Mouse (Mus musculus): ENCODE results near the gene Mtf1. TPM values are rescaled to one million over a fixed set of nuclear protein-coding genes. Genes with fewer than 3 reads are reported as not detected.

The Mtf1 gene
- 20.4 and 22.7 TPM in 2 replicates for total RNA-seq (2017)

DNA sequence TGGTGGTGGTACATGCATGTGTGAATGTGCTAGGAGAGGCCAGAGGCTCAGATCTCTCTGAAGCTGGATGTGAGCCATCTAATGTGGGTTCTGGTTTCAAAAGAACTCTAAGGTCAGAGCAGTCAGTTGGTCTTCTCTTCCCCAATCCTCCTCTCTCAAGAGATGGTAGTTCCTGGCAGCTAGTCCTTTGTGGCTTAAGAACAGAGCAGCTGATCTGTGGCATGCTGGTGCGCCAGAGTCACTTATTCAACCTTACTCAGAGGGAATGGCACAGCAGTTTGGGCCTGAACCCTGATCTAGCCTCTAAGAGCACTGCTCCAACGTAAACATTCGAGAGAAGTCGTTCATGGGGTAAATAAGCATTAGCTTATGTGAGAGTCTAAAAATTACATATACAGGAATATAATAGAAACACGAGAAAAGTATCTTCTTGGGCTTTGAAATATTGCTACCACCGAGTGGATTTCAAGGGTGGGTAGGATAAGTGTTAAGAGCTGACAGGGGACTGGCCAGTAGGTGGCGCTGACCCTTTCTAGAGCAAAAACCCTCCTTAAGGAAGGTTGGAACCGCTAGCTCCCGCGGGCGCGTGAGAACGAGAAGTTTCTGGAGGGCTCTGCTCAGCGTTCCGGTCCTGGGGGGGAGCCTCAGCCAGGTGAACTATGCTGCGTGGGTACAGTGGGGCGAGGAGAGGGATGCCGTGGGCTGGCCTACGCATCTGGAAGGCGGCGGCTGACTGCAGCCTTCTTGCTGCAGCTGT, at the start of gene Mtf1:
Gene Mtf1 (plus strand): TSS at position 553 of the 757 bp plus-strand sequence.
- peak; percentile 62 for ATAC-seq (ENCODE audit: extremely low read depth, insufficient number of reproducible peaks, low FRiP score, poor library complexity, severe bottlenecking)

DNA sequence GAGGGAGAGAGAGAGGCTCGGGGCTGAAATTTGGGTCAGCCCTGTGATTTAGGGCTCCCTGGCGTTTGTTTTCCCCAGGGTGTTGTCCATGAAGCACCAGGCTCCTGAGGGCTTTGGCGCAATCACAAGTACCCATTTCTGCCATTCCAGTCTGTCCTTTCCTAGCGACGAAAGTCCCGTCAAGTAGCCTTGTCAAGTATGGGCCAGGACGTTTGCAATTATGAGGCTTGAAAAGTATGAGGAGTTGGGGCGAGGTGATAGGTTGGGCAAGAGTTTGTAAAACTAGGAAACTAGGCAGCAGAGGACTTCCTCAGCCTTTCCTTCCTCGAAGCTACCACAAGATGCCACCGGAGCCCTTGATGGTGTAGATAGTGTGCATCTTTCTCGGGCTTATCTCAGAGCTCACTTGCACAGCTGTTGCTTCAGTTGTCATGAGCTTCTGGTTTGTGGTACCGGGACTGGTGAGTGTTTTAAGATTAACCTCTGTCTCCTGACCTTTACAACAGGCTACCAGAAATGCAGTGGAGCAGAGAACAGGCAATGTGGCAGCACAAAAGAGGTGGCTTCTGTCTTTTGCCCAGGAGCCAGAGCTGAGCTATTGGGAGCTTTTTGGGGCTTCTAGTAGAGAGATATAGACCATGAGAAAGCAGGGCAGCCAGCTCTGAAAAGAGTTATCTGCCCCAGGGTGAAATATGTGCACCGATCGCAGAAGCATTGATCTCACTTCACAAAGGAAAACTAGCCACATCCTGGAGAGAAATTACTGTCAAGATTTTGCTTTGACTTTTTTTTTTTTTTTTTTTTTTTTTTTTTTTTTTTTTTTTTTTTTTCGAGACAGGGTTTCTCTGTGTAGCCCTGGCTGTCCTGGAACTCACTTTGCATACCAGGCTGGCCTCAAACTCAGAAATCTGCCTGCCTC, 49.4 kb upstream of the Mtf1 start:
- no peak for ATAC-seq (ENCODE audit: extremely low read depth, insufficient number of reproducible peaks, low FRiP score, poor library complexity, severe bottlenecking)

DNA sequence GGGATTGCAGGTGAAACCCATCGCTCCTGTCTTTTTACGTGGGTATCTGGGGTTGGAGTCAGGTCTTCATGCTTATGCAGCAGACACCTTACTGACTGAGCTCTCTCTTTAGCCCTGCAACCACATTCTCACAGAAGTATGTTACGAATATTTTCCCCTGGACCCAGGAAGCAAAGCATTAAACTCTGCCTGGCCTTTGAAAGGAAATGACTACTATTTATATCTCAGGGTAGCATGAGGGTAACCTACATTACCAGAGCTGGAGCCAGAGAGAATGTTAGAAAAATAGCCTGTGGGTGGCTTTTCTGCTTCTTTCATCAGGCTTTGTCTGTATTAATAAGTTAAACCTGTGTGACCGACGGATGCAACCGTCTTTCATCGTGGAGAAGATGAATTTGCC, 46.4 kb upstream of the Mtf1 start:
- ATAC-seq (ENCODE audit: extremely low read depth, insufficient number of reproducible peaks, low FRiP score, poor library complexity, severe bottlenecking), result no peak

DNA sequence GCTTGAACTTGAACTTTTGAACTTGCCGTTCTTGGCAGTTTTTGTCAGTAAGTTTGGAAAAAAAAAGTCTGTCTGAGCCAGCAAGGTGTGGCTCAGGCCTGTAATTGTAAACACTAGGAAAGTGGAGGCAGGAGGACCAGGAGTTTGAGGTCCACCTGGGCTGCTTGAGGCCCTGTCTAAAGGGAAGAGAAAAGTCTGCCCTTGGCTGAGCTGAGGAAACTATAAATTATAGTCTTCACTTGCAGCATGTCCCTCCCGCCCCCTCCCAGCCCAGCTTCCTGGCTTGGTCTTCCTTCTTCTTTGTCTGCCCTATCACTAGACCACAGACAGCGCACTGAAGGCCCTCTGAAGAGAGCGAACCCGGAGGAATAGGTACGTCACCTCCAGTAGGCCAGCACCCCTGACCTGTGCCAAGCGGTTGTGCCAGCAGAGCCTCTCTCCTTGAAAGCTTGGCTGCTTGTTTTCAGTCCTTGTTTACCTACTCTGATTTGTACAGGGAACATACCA, 42.5 kb upstream of the Mtf1 start:
- ATAC-seq (ENCODE audit: extremely low read depth, insufficient number of reproducible peaks, low FRiP score, poor library complexity, severe bottlenecking), result no peak

DNA sequence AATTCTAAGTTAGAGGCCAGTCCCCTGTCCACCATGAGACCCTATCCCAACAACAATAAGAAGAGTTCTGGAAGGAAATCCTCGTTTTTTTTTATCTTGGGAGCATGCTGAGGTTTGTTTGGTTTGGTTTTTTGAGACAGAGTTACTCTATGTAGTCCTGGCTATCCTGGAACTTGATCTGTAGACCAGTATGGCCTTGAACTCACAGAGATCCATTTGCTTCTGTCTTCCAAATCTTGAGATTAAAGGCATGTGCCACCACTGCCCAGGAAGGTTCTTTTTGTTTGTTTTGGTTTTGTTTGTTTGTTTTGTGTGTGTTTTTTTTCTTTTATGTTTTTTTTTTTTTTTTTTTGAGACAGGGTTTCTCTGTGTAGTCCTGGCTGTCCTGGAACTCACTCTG, 40.7 kb upstream of the Mtf1 start:
- ATAC-seq (ENCODE audit: extremely low read depth, insufficient number of reproducible peaks, low FRiP score, poor library complexity, severe bottlenecking), result no peak

DNA sequence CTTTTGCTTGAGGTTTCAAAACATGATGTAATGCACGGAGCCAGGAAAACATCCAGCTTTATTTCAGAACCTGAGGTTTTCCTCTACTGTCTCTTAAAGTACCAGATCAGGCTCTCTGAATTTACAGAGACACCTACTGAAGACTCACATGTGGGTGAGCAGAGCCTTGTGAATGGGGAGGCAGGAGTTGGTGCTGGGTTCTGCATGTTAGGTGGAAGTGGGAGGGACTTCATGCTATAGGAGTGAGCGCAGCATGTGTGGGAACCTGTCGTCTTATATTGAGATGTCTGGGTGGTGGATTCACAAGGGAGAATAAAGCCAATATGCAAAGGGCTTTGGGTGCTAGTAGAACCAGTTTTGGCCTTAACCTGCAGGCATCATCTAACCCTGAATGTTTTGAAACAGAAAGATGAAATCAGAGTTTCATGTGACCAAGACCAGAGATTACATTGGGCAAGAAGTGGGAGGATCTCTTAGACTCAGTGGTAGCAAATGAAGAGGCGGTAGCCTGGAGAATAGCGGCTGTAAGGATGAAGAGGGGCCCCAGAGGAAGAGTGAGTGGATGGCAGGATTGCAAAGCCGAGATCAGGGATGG, 38.9 kb upstream of the Mtf1 start:
- ATAC-seq (ENCODE audit: extremely low read depth, insufficient number of reproducible peaks, low FRiP score, poor library complexity, severe bottlenecking), result no peak

DNA sequence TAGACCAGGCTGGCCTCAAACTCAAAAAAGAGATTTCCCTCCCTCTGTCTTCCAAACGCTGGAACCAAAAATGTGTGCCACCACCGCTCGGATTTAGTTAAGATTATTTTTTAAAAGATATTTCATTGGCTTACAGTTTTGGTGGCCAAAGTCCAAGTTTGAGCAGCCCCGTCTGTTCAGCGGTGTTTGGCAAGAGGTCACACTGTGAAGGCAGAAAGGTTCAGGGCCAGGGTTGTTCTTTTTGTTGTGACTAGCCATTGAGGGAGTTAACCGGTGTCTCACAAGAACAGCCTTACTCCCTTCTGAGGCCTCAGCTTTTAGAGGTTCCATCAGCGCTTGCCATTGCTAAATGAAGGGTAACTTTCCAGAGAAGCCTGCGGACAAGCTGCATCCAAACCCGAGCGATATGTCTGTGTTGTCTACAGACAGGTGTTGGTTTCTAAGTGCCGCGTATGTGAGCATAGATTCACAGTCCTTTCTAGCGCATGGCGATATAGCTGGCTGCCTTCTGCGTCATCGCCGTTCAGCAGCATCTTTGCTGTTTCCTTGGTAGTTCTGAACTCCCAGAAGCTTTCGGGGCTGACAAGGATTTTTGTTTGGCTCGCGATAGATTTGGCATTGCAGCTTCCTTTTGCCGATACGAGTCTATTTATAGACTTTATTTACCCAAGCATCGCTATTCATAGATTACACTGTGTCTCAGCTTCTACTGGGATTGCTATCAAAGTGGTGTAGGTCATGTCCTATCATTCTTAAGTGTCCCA, 35.9 kb upstream of the Mtf1 start:
- ATAC-seq (ENCODE audit: extremely low read depth, insufficient number of reproducible peaks, low FRiP score, poor library complexity, severe bottlenecking), result no peak

DNA sequence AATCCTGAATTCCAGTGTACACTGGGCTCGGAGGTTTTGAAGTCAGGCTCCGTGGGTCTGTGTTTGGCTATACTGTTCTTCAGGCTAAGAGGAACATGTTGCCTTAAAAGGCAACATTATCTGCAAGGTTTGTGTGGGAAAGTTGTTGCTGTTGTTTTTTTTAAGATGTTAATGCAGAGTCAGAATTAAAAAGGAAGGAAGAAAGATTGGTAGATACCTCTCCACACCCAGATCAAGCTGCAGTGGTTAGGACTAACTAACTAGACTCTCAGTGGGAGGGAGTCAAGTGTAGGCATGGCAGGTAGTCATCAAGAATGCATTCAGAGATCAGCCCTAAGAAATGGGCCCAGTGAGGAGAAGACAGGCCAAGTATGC, 35.4 kb upstream of the Mtf1 start:
- ATAC-seq (ENCODE audit: extremely low read depth, insufficient number of reproducible peaks, low FRiP score, poor library complexity, severe bottlenecking), result no peak

DNA sequence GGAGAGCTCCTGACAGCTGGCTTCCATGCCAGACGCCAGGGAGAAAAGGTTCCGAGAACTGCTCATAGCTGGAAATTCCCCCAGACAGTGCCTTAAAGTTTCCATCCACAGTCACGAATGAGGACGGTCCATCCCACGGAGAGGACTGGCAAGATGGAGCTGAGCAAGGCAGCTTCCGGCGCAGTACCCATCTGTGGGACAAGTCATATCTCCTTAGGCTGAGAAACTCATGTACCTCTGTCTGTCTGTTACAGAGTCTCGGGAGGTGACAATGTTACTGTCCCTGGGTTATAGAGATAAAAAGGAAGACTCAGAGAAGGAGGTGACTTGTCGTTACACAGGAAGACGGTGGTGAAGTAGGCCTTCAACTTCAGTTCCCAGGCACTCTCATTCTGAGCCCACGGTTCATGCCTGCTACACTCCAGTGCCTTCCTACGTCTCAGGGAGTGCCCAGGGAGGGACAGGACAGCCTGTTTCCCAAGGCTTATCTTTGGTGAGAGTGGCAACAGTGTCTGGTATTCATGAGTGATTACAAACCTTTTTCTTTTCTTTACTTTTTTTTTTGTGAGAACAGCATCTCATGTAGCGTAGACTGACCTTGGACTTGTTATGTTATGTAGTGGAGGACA, 32.8 kb upstream of the Mtf1 start:
- no peak for ATAC-seq (ENCODE audit: extremely low read depth, insufficient number of reproducible peaks, low FRiP score, poor library complexity, severe bottlenecking)

DNA sequence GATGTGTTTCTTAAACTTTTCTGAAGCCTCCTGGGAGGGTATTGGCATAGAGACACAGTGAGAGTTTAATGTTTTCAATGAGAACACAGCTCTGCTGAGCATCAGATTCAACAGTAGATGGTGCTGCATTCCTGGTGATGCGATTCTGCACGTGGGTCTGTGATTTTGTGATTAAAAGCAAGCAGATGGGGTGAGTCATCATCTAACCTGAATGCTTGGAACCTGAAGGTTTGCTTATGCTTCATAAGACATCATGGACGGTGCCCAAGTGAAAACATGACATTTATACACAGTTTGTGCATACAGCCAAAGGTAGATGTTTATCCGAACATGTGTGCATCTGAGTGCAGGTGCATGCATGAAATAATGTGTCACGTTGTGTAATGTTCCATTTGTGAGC, 31.3 kb upstream of the Mtf1 start:
- ATAC-seq (ENCODE audit: extremely low read depth, insufficient number of reproducible peaks, low FRiP score, poor library complexity, severe bottlenecking), result no peak

DNA sequence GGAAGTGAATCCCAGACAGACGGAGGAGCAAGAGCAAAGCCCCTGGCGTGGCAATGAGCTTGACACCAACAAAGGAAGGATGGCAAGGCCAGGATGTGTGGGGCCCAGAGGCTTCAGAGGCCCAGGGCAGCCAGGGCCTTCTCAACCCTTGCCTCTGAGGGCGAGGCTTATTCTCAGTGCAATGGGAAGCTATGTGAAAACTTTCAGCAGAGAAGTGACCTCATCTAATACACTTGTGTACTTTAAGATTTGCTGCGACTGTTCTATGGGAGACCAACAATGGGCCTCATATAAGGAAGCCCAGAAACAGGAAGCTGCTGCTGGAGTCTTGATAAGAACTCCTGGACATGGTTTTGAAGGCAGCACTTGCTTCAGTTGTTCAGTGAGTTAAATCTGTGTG, 29.8 kb upstream of the Mtf1 start:
- ATAC-seq (ENCODE audit: extremely low read depth, insufficient number of reproducible peaks, low FRiP score, poor library complexity, severe bottlenecking), result no peak

DNA sequence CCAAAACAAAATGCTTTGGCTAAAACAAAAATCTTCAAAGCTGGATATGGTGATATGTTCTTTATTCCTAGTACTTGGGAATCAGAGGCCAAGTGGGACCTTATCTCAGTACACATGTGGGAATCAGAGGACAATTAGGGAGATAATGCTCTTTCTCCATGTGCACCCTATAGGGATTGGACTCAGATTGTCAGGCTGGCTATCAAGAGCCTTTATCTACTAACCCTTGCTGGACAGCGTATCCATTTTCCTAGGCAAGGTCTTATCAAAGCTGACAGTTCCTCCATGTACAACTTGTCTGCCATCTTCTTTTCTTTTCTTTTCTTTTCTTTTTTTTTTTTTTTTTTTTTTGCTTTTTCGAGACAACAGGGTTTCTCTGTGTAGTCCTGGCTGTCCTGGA, 28.5 kb upstream of the Mtf1 start:
- ATAC-seq (ENCODE audit: extremely low read depth, insufficient number of reproducible peaks, low FRiP score, poor library complexity, severe bottlenecking), result no peak

DNA sequence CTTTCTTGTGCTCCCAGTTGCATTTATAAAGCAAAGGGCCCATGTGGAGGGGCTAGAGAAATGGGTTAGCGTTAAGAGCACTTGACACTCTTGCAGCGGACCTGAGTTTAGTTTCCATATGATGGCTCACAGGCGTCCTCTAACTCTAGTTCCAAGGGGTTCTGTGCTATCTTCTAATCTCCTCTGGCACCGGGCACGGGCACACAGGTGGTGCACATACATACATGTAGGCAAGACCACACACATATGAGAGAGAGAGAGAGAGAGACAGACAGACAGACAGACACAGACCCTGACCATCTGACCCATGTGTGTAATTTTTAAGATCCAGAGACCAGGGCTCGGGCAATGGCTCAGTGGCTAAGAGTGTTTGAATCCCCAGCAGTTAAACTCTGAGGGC, 27.9 kb upstream of the Mtf1 start:
- ATAC-seq (ENCODE audit: extremely low read depth, insufficient number of reproducible peaks, low FRiP score, poor library complexity, severe bottlenecking), result no peak

DNA sequence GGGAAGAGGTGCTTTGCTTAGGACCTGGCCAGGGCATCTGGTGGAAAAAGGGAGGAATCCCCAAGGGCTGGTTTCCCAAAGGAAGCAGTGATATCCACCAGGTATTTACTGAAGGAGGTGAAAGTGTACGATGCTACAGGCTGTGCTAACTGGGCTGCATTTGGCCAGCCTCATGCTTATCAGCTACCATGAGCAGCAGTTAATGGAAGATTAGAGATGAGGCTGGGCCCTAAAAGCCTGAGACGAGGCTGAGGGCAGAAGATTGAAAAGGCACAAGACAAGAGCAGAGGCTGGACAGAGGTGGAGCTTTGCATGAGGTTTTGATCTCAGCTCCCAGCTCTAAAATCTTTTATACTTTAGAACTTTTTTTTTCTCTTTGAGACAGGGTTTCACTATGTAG, 27.5 kb upstream of the Mtf1 start:
- ATAC-seq (ENCODE audit: extremely low read depth, insufficient number of reproducible peaks, low FRiP score, poor library complexity, severe bottlenecking), result no peak

DNA sequence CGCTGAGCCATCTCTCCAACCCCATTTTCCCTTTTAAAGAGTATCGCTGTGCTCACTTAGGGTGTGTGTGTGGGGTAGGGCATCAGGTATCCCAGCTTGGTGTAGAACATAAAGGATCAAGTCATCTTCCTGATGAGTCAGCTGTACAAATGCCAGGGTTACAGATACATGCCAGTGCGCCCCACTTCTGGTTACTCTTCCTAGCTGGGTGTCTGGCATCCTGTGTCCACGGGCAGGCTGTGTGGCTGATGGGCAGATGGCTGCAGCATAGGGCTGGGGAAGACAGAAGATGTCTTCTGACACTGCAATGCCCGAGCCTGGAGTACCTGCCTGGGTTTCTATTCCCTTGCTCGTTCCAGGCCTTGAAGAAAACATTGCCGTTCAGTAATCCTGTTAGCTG, 20.5 kb upstream of the Mtf1 start:
- ATAC-seq (ENCODE audit: extremely low read depth, insufficient number of reproducible peaks, low FRiP score, poor library complexity, severe bottlenecking), result no peak

DNA sequence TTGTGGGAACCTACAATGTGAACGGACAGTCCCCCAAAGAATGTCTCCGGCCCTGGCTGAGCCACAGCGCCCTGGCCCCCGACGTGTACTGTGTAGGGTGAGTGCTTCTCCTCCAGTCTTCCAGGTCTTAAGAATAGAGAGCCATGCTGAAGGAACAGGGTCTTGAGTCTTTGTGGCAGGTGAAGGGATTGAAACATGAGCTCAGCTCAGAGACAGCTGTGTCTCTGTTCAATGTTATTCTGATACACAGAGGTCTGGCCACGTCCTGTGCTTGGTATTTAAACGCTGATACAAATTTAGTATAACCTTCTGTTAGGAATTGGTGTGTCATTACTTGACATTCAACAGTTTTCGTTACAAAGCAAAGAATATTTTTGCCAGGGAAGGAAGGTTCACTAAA, 19.5 kb upstream of the Mtf1 start:
- ATAC-seq (ENCODE audit: extremely low read depth, insufficient number of reproducible peaks, low FRiP score, poor library complexity, severe bottlenecking), result no peak

DNA sequence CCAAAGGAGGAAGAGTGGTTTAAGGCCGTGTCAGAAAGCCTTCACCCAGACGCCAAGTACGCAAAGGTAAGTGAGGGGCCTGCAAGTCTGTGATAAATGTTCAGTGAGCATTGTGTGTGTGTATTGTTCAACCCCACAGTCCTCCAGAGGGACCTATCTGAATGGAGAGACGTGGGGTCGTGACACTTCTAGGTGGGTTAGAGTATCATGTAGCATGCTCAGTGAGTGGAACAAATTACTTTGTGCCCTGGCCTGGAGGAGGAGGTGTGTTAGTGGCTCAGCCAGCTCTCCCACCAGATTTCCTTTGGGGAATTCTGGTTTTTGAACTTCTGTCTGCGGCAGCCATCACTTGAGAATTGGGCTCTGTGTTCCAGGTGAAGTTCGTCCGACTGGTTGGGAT, 18.0 kb upstream of the Mtf1 start:
- no peak for ATAC-seq (ENCODE audit: extremely low read depth, insufficient number of reproducible peaks, low FRiP score, poor library complexity, severe bottlenecking)

DNA sequence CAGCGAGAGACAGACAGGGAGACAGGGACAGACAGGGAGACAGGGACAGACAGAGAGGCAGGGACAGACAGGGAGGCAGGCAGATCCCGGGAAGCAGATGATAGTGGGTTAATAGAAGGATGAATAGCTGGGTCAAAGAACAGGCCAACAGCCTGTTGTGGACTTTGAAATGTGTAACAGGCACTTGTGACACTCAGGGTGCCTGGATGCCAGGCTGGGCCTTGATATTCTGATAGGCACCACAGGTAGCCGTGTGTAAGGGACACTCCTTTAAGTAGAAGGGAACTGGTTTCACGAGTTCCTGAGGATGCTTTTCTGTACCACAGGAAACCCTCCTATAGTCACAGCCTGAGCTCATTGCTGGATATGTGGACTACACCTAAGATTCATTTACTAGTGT, 11.9 kb upstream of the Mtf1 start:
- ATAC-seq (ENCODE audit: extremely low read depth, insufficient number of reproducible peaks, low FRiP score, poor library complexity, severe bottlenecking), result no peak

DNA sequence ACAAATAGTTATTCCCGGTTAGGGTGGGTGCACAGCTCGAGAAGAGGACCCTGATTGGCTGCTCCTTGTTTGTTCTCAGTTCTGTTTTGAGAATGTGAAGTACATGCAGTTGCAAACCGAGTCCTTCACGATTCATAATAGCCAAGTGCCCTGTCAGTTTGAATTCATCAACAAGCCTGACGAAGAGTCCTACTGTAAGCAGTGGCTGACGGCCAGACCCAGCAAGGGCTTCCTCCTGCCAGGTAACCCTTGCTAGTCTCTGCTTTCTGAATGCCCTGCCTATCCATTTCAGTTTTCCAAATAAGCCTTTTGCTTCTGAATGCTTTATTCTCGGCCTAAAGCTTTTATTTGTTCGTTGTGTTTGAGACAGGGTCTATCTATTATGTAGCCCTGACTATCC, 9.8 kb upstream of the Mtf1 start:
- no peak for ATAC-seq (ENCODE audit: extremely low read depth, insufficient number of reproducible peaks, low FRiP score, poor library complexity, severe bottlenecking)

Measured in neutrophil, adult 5-6 weeks (primary cell).